Mouse (Mus musculus) adrenal gland (tissue): ENCODE measurements at regions not wholly inside any gene's neighbourhood (a gene's known extent, or its start where the extent isn't known, plus 50 kb on each side); places are given as distances from the start of the nearest gene placed in this dataset.

Experiments
- intact Hi-C: fragments of 180-260 bp; cut with DNase I; formaldehyde crosslinking; loops from one replicate; pipeline ENCODE4 v1.15.1; 2025

DNA sequence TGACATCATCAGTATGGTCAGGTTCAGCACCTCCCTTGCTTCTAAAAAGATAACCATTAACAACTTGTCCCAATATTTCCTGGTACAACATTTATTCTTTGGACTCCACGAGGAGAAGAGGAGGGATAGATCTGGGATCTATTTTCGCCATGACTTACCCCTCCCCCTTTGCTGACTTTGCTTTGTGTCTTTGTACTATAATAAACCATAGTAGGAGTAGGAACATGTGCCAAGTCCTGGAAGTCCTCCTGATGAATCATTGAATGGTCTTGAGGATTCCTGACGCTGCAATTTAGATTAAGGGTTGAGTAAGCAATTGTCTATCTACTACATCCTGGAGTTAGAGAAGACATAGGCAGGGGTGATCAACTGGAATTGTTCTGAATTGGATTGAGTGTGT, 71.2 kb downstream of the Rbm11 start:
- intact Hi-C loops = no loop called here

DNA sequence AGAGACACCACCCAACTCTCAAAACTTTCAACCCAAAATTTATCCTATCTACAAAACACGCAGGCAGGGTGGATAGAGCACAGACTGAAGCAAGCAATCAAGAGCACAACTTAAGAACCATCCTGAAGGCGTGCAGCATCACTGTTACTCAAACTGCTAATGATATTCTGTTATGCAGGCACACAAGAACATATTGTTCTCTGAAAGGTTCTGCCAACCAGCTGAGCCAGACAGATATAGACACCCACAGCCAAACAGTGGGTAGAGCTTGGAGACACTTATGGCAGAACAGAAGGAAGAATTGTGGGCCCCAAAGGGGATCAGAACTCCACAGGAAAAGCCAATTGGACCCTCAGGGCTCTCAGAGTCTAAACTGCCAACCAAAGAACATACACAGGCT, 74.9 kb downstream of the Rbm11 start:
- intact Hi-C loops = no loop called here

DNA sequence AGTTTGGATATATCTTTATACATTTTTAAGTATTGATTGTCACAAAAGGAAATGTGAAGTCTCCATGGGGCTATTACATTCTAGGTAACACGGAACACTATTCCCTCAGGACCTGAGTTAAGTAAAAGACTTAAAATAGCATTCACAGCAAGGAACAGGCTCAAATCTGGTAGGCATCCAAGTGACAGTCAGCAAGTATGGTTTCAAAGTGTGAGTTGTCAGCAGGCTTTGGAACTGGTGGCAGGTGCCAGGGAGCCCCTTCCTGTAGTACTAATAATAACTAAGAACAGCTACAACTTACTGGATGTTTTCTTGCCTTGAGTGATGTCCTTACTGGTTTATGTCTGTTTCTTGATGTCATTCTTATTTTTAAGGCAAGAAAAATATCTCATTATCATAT, 79.5 kb downstream of the Rbm11 start:
- intact Hi-C loops = loop anchor here (10.0 kb wide), 1 partner anchor 463 kb away; no protein-coding TSS in a partner anchor

DNA sequence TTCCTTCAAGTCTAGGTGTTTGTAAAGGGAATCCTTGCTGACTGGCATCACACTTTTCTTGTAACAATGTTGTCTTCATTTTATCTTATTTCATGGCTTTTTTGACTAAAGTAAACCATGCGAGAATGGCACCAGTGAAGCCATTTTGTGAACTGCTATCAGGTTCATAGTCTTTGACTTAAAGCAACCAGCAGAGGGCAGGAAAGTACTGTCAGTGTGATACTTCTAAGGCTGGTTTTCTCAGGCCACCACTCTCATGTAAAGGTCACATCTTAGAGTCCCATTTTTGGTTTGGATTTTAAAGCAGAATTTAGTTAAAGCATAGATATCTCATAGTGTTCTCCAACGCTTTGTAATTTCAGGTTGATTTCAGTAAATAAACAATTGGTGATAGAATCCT, 83.2 kb downstream of the Rbm11 start:
- intact Hi-C loops = loop anchor here (2.0 to 10.0 kb wide), 2 partner anchors 459 to 1223 kb away; no protein-coding TSS in a partner anchor

DNA sequence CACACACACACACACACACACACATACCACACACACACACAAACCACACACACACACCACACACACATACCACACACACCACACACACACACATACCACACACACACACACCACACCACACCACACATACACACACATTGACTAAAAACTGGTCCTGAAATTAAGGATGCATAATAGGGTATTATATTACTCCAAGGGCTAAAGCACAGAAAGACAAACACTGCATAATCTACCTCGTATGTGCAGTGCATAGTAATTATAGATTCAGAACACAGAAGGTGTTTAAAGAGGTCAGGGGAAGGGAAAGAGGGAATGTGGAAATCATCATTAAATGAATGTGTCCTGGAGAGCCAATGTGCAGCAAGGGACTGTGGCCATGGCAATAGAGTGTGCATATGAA, 84.5 kb downstream of the Rbm11 start:
- intact Hi-C loops = loop anchor here (10.0 kb wide), 1 partner anchor 458 kb away; no protein-coding TSS in a partner anchor
